Mouse (Mus musculus) embryonic facial prominence, embryonic 15.5 days (tissue): ENCODE measurements around the gene Siae. TPM values are rescaled to one million over a fixed set of nuclear protein-coding genes. Genes with fewer than 3 reads are reported as not detected.

Source experiments
- ATAC-seq: fragments of 200-750 bp; cut with Nextera tagmentation; 2 replicates; pipeline ENCODE4 v1.8.0; 2017; ENCODE audit warnings: low read depth, moderate TSS enrichment; ENCODE audit not compliant: insufficient number of reproducible peaks, low FRiP score, low TSS enrichment
- H3K27ac ChIP-seq: fragments of 300-500 bp; sonication (generic); replicated peaks from 2 replicates; pipeline ENCODE4 v1.5.1; 2015; ENCODE audit warnings: mild to moderate bottlenecking, inconsistent platforms
- H3K27me3 ChIP-seq: fragments of 300-500 bp; sonication (generic); 2 replicates; pipeline ENCODE4 v1.6.1; 2015; ENCODE audit warnings: inconsistent platforms
- H3K36me3 ChIP-seq: fragments of 300-500 bp; sonication (generic); 2 replicates; pipeline ENCODE4 v1.6.1; 2015; ENCODE audit warnings: mild to moderate bottlenecking, inconsistent platforms
- H3K4me1 ChIP-seq: fragments of 300-500 bp; sonication (generic); 2 replicates; pipeline ENCODE4 v1.6.1; 2015; ENCODE audit warnings: inconsistent platforms
- H3K4me2 ChIP-seq: fragments of 300-500 bp; sonication (generic); replicated peaks from 2 replicates; pipeline ENCODE4 v1.6.1; 2015; ENCODE audit warnings: mild to moderate bottlenecking, inconsistent platforms
- H3K4me3 ChIP-seq: fragments of 300-500 bp; sonication (generic); replicated peaks from 2 replicates; pipeline ENCODE4 v1.5.1; 2015; ENCODE audit warnings: mild to moderate bottlenecking, inconsistent platforms
- H3K9ac ChIP-seq: fragments of 300-500 bp; sonication (generic); 2 replicates; pipeline ENCODE4 v1.6.1; 2015; ENCODE audit warnings: inconsistent platforms
- H3K9me3 ChIP-seq: fragments of 300-500 bp; sonication (generic); replicated peaks from 2 replicates; pipeline ENCODE4 v1.6.1; 2016; ENCODE audit warnings: inconsistent platforms
- WGBS: fragments of 180-500 bp; shearing (Covaris S2); methylation state at CpG from one replicate; pipeline ENCODE4 v1.1.7; 2015; 5-methylcytosine and 5-hydroxymethylcytosine counted together
- polyA plus RNA-seq: library from polyadenylated mRNA; unstranded; fragments of >200 nt; fragmentation: Nextera tagmentation; extraction: Ambion mirVana; gene quantifications from 2 replicates; pipeline ENCODE4 v1.2.1, GENCODE M21; 2015

Siae gene
- polyA plus RNA-seq, 1 experiment from 2014 or later = 10.9 TPM

DNA sequence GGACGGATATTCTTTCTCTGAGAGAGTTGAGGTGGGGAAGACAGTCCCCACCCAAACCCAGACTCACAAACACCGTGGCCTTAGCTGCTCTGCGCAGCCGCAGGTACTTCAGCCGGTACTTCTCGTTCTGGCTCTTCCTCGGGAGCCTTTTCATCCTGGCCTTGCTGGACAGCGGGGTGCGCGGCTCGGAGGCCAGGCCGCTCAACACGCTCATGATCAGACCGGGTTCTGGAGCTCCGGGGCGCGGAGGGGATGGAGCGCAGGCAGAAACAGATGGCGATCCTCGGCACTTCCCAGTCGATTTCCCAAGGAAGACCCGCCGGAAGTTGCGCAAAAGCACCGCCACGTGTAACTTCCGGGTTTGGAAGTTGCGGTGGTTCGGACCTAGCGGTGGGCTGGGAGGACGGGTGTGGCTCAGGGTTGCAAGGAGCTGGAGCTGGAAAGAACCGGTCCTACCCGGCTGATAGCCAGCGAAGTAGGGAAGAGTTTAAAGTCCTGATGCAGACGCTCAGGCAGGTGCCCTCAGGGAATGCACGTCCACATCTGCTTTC, 101.5 kb downstream of the Siae start, which contains the start of gene Tbrg1:
Gene Tbrg1 (minus strand): TSS at position 382 of the 551 bp plus-strand sequence.
- peak; percentile 89 for ATAC-seq
- Histone ChIP-seq H3K4me1 (peaks cover 7% of the 10 kb centered on the region; the same call in 1 of the 2 replicates), H3K9me3 (no peaks in the 10 kb centered on the region), H3K4me2 (peak within 1 kb of the TSS; percentile 57), H3K27me3 (no peaks in the 10 kb centered on the region), H3K27ac (peak within 1 kb of the TSS; percentile 97), H3K9ac (peak within 1 kb of the TSS; percentile 66), H3K4me3 (peak within 1 kb of the TSS; percentile 87), H3K36me3 (peaks cover 25% of the 10 kb centered on the region)
- under 1% methylated on average over 36 of the region's 36 CpGs for WGBS

DNA sequence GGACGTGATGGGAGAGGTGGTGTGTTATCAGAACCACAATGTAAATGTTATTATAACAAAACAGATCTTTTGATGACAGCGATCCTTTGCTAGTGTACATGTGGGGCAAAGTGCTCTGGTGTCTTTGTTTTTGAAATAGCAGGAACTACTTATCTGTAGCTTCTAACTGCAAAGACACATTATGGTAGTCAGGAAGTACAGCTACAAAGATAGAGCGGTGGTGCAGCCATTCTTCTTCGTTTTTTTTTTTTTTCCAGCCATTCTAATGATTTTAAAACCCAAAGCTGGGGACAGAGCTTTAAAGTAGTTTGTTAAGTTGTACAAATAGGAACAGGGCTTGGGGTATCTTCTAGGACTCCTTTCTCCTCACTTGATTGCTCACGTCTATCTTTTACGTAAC, 103.9 kb downstream of the Siae start:
- H3K36me3 ChIP-seq = 0 out of 2 replicates have a peak, but pooled peaks cover under 1% of the 10 kb centered on the region
- H3K4me3 ChIP-seq = no peak overlapping the region
- 81% methylated on average over 6 of the region's 6 CpGs for WGBS
- no peak overlapping the region for H3K4me2 ChIP-seq
- no peaks in the 10 kb centered on the region for H3K27me3 ChIP-seq
- H3K9ac ChIP-seq = no peak overlapping the region
- H3K9me3 ChIP-seq = no peaks in the 10 kb centered on the region
- no peak overlapping the region for H3K27ac ChIP-seq
- ATAC-seq = no peak
- peaks cover 7% of the 10 kb centered on the region; the same call in 1 of the 2 replicates for H3K4me1 ChIP-seq

DNA sequence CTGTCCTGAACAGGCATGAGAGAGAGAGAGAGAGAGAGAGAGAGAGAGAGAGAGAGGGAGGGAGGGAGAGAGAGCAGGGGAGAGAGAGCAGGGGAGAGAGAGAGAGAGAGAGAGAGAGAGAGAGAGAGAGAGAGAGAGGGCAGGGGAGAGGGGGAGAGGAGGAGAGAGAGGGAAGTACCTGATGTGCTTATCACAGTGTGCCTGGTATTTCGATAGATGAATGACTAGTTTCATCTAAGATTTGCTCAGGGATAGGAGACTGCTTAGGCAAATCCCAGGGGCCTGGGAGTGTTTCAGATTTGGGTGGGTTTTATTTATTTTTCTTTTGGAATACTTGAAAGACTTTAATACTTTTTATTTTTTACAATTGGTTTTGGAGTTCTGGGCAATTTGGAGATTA, 107.7 kb downstream of the Siae start:
- WGBS = 71% methylated on average over 1 of the region's 1 CpGs
- H3K4me2 ChIP-seq = no peak overlapping the region

DNA sequence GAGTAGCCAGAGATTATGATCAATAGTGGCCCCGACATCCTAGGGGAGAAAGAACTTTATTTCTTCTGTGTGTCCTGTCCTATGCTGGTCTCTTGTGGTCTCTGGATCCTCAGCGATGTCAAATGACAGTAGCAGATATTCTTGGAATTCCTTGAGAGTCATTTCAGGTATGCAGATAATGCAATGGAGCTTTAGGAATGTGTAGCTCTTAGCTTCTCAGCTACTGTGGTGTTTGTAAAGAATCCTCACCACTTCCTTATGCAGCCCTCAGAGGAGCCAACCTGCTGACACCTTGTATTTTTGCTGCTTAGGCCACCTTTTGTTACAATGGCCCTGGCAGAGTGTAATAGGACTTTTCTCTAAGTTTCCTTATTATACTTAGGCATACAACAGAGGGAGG, 109.1 kb downstream of the Siae start:
- Histone ChIP-seq H3K4me1 (peaks cover 9% of the 10 kb centered on the region), H3K4me2 (no peak overlapping the region), H3K27ac (no peak overlapping the region), H3K9me3 (no peaks in the 10 kb centered on the region), H3K36me3 (no peaks in the 10 kb centered on the region), H3K27me3 (no peaks in the 10 kb centered on the region), H3K9ac (no peak overlapping the region), H3K4me3 (no peak overlapping the region)
- WGBS = 71% methylated on average over 2 of the region's 2 CpGs
- no peak for ATAC-seq

More for the DNA sequence above, 107.7 kb downstream of the Siae start:
- Histone ChIP-seq H3K36me3 (no peaks in the 10 kb centered on the region), H3K27ac (no peak overlapping the region), H3K9me3 (no peaks in the 10 kb centered on the region), H3K27me3 (no peaks in the 10 kb centered on the region), H3K4me3 (no peak overlapping the region), H3K4me1 (no peaks in the 10 kb centered on the region), H3K9ac (no peak overlapping the region)
- no peak for ATAC-seq

DNA sequence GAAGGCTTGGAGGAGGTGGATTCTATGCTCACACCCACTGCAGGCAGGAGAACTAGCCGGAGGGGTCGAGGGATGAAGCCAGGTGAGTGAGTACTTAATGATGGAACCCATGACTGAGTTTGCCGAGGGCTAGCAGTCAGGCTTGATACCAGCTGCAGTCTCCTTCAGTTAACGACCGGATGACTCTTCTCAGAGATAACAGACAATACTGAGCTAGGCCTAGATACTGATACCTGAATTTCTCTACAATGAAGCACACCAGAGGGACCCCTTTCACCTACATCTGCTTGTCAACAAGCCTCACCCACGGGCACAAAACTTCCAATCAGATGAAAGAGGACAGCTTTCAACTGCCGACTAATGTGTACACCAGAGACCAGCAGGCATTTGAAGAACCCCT, 110.5 kb downstream of the Siae start:
- Histone ChIP-seq H3K4me2 (no peak overlapping the region), H3K9me3 (no peaks in the 10 kb centered on the region), H3K36me3 (no peaks in the 10 kb centered on the region), H3K4me3 (no peak overlapping the region), H3K27me3 (no peaks in the 10 kb centered on the region), H3K9ac (no peak overlapping the region), H3K4me1 (peaks cover 9% of the 10 kb centered on the region), H3K27ac (no peak overlapping the region)
- ATAC-seq = no peak
- 76% methylated on average over 7 of the region's 7 CpGs for WGBS

DNA sequence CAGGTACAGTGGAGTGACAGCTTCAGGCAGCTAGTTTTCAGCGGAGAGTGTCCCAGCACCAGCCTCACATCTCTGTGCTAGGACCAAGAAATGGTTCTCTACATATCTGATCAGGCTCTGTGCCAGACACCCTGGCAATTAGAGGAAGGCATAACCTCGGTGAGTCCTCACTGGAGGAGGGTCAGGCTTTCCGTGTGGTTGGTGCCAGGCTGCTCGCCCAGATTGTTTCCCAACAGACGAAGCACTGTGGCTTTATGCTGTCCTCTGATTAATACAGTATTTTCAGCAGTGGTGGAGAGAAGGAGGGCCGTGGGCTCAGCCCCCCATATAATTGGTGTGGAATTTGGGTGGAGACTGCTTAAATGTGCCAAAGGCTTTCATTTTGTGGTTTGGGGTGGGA, 113.6 kb downstream of the Siae start, which contains the start of gene Panx3:
Gene Panx3 (minus strand): TSS at position 121 of the 400 bp plus-strand sequence.
- H3K36me3 ChIP-seq = no peaks in the 10 kb centered on the region
- H3K4me3 ChIP-seq = peak within 1 kb of the TSS; percentile 13; the same call in 1 of the 2 replicates
- H3K4me2 ChIP-seq = no peak within 1 kb of the TSS
- peaks cover 9% of the 10 kb centered on the region for H3K4me1 ChIP-seq
- H3K27ac ChIP-seq = peak within 1 kb of the TSS; percentile 58
- no peak within 1 kb of the TSS for H3K9ac ChIP-seq
- WGBS = 35% methylated on average over 6 of the region's 6 CpGs
- H3K9me3 ChIP-seq = no peaks in the 10 kb centered on the region
- ATAC-seq = peak; percentile 89
- H3K27me3 ChIP-seq = no peaks in the 10 kb centered on the region

DNA sequence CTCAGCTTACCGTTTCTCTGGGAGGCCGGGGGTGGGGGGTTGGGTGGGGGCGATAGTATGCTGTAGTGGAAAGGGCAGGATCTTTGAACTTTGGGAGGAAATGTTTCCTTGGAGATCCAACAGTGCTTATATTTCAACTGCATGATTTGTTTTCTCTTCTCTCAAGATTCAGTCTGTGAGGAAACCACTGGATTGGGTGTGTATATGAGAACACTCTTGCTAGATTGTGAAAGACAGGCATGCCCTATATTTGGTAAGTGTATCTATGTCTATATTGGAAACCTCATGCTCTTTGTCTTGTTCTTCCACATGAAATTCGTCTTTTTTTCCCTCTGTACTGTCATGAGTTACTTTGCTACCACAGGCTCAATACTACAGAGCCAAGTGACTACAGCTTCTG, 114.2 kb downstream of the Siae start:
- H3K27ac ChIP-seq = peak overlapping the region; percentile 58; the same call in 1 of the 2 replicates
- peaks cover 9% of the 10 kb centered on the region for H3K4me1 ChIP-seq
- H3K9ac ChIP-seq = no peak overlapping the region
- H3K9me3 ChIP-seq = no peaks in the 10 kb centered on the region
- H3K4me2 ChIP-seq = no peak overlapping the region
- H3K4me3 ChIP-seq = no peak overlapping the region
- no peaks in the 10 kb centered on the region for H3K36me3 ChIP-seq
- no peaks in the 10 kb centered on the region for H3K27me3 ChIP-seq
- 46% methylated on average over 4 of the region's 4 CpGs for WGBS
- ATAC-seq = 0 out of 2 replicates have a peak, but pooled peaks have one; percentile 32

DNA sequence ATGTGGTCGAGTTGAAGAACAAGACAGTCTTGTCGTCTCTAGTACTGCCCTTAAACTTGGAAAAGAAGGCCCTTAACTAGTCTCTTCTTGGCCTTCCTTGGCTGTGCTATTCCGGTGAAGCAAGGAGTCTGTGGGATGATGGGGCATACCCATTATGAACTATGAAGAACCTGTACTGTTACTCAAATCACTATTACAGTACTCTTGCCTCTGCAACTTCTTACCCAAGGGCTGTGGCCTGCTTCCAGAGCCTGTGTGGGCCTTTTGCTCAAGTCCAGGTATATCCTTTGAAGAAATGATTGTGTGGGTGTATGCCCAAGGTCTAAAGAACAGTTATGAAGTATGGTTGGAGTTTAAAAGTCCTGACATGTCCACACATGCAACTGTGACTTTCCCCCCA, 114.8 kb downstream of the Siae start:
- H3K27me3 ChIP-seq = no peaks in the 10 kb centered on the region
- no peak overlapping the region for H3K4me2 ChIP-seq
- no peak overlapping the region for H3K9ac ChIP-seq
- no peak for ATAC-seq
- H3K4me3 ChIP-seq = no peak overlapping the region
- no peaks in the 10 kb centered on the region for H3K36me3 ChIP-seq
- no peaks in the 10 kb centered on the region for H3K9me3 ChIP-seq
- H3K27ac ChIP-seq = peak overlapping the region; percentile 58
- peaks cover 9% of the 10 kb centered on the region for H3K4me1 ChIP-seq
- 90% methylated on average over 3 of the region's 3 CpGs for WGBS

DNA sequence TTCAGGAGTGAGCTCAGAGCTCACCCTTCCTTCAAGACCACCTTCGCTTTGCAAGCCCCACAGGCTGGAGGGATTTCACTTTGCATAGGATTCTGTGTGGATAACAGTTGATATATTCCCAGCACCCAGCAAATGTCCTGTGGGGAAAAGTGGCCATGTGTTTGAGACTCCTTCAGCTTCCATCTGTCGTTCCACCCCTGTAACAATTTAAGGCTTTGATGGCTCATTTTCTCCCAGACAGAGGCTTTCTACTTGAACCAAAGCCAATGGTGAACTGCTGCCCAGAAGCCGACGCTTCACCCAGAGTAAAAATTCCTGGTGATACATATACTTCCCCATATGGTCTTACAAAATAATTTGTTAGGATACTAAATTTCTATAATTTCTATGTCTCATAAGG, 119.8 kb downstream of the Siae start:
- Histone ChIP-seq H3K9ac (no peak overlapping the region), H3K4me2 (no peak overlapping the region), H3K27me3 (no peaks in the 10 kb centered on the region), H3K27ac (no peak overlapping the region), H3K4me3 (no peak overlapping the region), H3K36me3 (no peaks in the 10 kb centered on the region), H3K9me3 (no peaks in the 10 kb centered on the region), H3K4me1 (no peaks in the 10 kb centered on the region)
- 61% methylated on average over 4 of the region's 4 CpGs for WGBS
- ATAC-seq = no peak

DNA sequence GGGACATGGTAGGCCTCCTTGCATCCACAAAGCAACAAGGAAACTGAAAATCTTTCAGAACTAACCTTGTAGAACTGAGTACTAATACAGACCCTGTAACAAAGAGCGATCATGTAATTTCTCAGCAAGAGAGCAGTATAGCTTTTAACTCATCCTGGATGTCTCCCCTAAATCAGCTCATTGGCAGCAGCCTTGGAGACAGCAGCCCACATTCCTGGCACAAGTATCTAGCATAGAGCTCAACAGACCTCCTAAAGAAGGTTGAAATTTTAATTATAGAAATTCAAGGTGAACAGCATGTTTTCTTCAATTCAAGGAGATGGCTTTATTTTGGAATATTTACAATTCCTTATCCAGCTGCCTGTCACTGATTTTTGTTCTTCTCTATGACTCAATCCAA, 125.6 kb downstream of the Siae start:
- Histone ChIP-seq H3K4me2 (no peak overlapping the region), H3K9me3 (no peaks in the 10 kb centered on the region), H3K9ac (no peak overlapping the region), H3K27ac (no peak overlapping the region), H3K4me1 (no peaks in the 10 kb centered on the region), H3K36me3 (no peaks in the 10 kb centered on the region), H3K27me3 (no peaks in the 10 kb centered on the region), H3K4me3 (no peak overlapping the region)
- no peak for ATAC-seq
- 78% methylated on average over 1 of the region's 1 CpGs for WGBS

DNA sequence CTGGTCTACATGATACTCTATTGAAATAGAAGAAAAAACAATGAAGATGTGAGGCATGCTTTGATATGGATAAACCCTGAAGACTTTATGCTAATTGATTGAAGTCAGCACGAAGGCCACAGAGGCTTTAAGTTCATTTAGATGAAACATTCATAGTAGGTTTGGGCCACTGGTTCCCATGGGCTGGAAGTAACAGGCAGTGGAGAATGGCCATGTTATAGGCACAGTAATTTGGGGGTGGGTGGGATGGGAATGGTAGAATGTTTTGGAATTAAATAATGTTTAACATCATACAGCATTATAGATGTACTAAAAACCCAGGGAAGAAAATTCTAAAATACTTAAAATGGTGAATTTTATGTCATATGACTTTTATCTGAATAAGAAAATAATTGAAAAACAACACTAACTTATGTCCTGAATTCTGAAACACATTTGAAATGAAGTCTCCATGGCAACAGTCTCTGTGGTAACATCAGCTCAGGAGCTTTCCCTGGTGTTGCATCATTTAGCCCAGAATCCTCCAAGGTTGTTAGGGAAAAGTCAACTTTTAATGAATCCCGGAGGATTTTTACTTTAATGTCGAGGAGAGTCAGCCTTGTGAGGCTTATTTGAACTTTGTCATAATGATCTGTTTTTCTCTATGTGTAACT, 131.9 kb downstream of the Siae start:
- no peaks in the 10 kb centered on the region for H3K27me3 ChIP-seq
- no peak for ATAC-seq
- H3K36me3 ChIP-seq = no peaks in the 10 kb centered on the region
- no peaks in the 10 kb centered on the region for H3K4me1 ChIP-seq
- no peaks in the 10 kb centered on the region for H3K9me3 ChIP-seq
- H3K4me2 ChIP-seq = no peak overlapping the region
- H3K9ac ChIP-seq = no peak overlapping the region
- no peak overlapping the region for H3K4me3 ChIP-seq
- 77% methylated on average over 3 of the region's 3 CpGs for WGBS
- H3K27ac ChIP-seq = no peak overlapping the region

DNA sequence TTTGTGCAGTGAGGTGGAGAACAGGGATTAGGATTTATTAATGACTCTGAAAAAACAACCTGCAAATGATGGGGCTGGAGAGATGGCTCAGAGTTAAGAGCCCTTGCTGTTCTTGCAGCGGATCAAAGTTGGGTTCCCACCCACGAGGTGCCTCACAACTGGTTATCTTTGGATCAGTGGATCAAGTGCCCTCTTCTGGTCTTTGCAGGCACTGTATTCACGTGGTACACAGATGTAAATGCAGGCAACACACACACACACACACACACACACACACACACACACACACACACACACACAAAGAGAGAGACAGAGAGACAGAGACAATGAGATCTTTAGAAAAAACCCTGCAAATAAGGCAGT, 132.4 kb downstream of the Siae start:
- H3K4me3 ChIP-seq = no peak overlapping the region
- H3K27me3 ChIP-seq = no peaks in the 10 kb centered on the region
- no peaks in the 10 kb centered on the region for H3K9me3 ChIP-seq
- WGBS = 33% methylated on average over 3 of the region's 3 CpGs
- no peak for ATAC-seq
- no peaks in the 10 kb centered on the region for H3K36me3 ChIP-seq
- no peaks in the 10 kb centered on the region for H3K4me1 ChIP-seq
- H3K4me2 ChIP-seq = no peak overlapping the region
- H3K27ac ChIP-seq = no peak overlapping the region
- no peak overlapping the region for H3K9ac ChIP-seq
